Mouse (Mus musculus) lung, embryonic 14.5 days (tissue): ENCODE measurements around the gene Slc35f1. TPM values are rescaled to one million over a fixed set of nuclear protein-coding genes. Genes with fewer than 3 reads are reported as not detected.

ENCODE experiments used
- ATAC-seq: fragments of 200-750 bp; cut with Nextera tagmentation; 2 replicates; pipeline ENCODE4 v1.8.0; 2017; ENCODE audit warnings: mild to moderate bottlenecking, moderate TSS enrichment, moderate library complexity; ENCODE audit not compliant: insufficient read depth
- DNase-seq: peaks from one replicate; pipeline ENCODE4 v3.0.0-alpha.2; 2015
- H3K27ac ChIP-seq: fragments of 300-500 bp; sonication (generic); 2 replicates; pipeline ENCODE4 v1.5.1; 2014; ENCODE audit warnings: low read depth, mild to moderate bottlenecking, moderate library complexity
- H3K27me3 ChIP-seq: fragments of 300-500 bp; sonication (generic); 2 replicates; pipeline ENCODE4 v1.6.1; 2014; ENCODE audit warnings: low read length, control low read depth; ENCODE audit not compliant: insufficient read depth
- H3K36me3 ChIP-seq: fragments of 300-500 bp; sonication (generic); 2 replicates; pipeline ENCODE4 v1.6.1; 2014; ENCODE audit warnings: control low read depth; ENCODE audit not compliant: insufficient read depth
- H3K4me1 ChIP-seq: fragments of 300-500 bp; sonication (generic); 2 replicates; pipeline ENCODE4 v1.6.1; 2014; ENCODE audit warnings: antibody characterized with exemption, control low read depth; ENCODE audit not compliant: insufficient read depth
- H3K4me2 ChIP-seq: fragments of 300-500 bp; sonication (generic); 2 replicates; pipeline ENCODE4 v1.6.1; 2014; ENCODE audit warnings: mild to moderate bottlenecking
- H3K4me3 ChIP-seq: fragments of 300-500 bp; sonication (generic); 2 replicates; pipeline ENCODE4 v1.5.1; 2014; ENCODE audit warnings: low read depth, low read length
- H3K9ac ChIP-seq: fragments of 300-500 bp; sonication (generic); 2 replicates; pipeline ENCODE4 v1.6.1; 2014
- H3K9me3 ChIP-seq: fragments of 300-500 bp; sonication (generic); 2 replicates; pipeline ENCODE4 v1.6.1; 2016; ENCODE audit warnings: low read depth, low read length, control low read depth
- CTCF ChIP-seq: IDR thresholded peaks from 2 replicates; pipeline ENCODE4 v1.5.1; 2016; ENCODE audit warnings: antibody characterized with exemption, low read depth
- WGBS: fragments of 180-500 bp; shearing (Covaris S2); extraction: QIAGEN DNeasy Blood & Tissue Kit; methylation state at CpG from one replicate; pipeline ENCODE4 v1.1.7; 2014; 5-methylcytosine and 5-hydroxymethylcytosine counted together
- polyA plus RNA-seq: library from polyadenylated mRNA; unstranded; fragments of >200 nt; fragmentation: Nextera tagmentation; extraction: Ambion mirVana; gene quantifications from 2 replicates; pipeline ENCODE4 v1.2.1, GENCODE M21; 2014

The Slc35f1 gene
- polyA plus RNA-seq, 1 experiment from 2014 or later, result 1.6 TPM

- Histone ChIP-seq H3K27me3 (no peaks in the 10 kb centered on the region), H3K4me3 (no peak overlapping the region), H3K36me3 (no peaks in the 10 kb centered on the region), H3K9ac (no peak overlapping the region), H3K27ac (no peak overlapping the region), H3K4me1 (no peaks in the 10 kb centered on the region), H3K4me2 (no peak overlapping the region), H3K9me3 (no peaks in the 10 kb centered on the region)
- ATAC-seq (no peak), DNase-seq (no peak)
- no peak for TF ChIP-seq CTCF
- WGBS, result 80% methylated on average over 6 of the region's 6 CpGs
These were observed 101.2 kb downstream of the Slc35f1 start for GRCm38 (mm10) chr10:52791560-52791959.

GRCm38 (mm10) chr10:52797454-52797853 is 107.1 kb downstream of the Slc35f1 start:
- Histone ChIP-seq H3K9ac (no peak overlapping the region), H3K27ac (no peak overlapping the region), H3K36me3 (no peaks in the 10 kb centered on the region), H3K4me2 (no peak overlapping the region), H3K27me3 (no peaks in the 10 kb centered on the region), H3K9me3 (no peaks in the 10 kb centered on the region), H3K4me1 (no peaks in the 10 kb centered on the region), H3K4me3 (no peak overlapping the region)
- TF ChIP-seq CTCF, result no peak
- DNase-seq, result no peak
- 75% methylated on average over 4 of the region's 4 CpGs for WGBS
- ATAC-seq, result no peak

GRCm38 (mm10) chr10:52807808-52808207 is 117.5 kb downstream of the Slc35f1 start:
- no peak overlapping the region for H3K27ac ChIP-seq
- no peaks in the 10 kb centered on the region for H3K27me3 ChIP-seq
- H3K9ac ChIP-seq, result no peak overlapping the region
- DNase-seq (no peak), ATAC-seq (no peak)
- no peak for TF ChIP-seq CTCF
- no peaks in the 10 kb centered on the region for H3K36me3 ChIP-seq
- no peak overlapping the region for H3K4me2 ChIP-seq
- no peak overlapping the region for H3K4me3 ChIP-seq
- H3K4me1 ChIP-seq, result no peaks in the 10 kb centered on the region
- H3K9me3 ChIP-seq, result no peaks in the 10 kb centered on the region
- WGBS, result 55% methylated on average over 2 of the region's 2 CpGs

- DNase-seq (no peak), ATAC-seq (no peak)
- 92% methylated on average over 4 of the region's 4 CpGs for WGBS
- no peaks in the 10 kb centered on the region for H3K9me3 ChIP-seq
- no peak overlapping the region for H3K4me3 ChIP-seq
- TF ChIP-seq CTCF, result no peak
- H3K4me2 ChIP-seq, result no peak overlapping the region
- no peaks in the 10 kb centered on the region for H3K36me3 ChIP-seq
- H3K27me3 ChIP-seq, result no peaks in the 10 kb centered on the region
- no peaks in the 10 kb centered on the region for H3K4me1 ChIP-seq
- H3K27ac ChIP-seq, result no peak overlapping the region
- no peak overlapping the region for H3K9ac ChIP-seq
These were observed 122.5 kb downstream of the Slc35f1 start for GRCm38 (mm10) chr10:52812861-52813260.

- DNase-seq, result peak; percentile 52
- Histone ChIP-seq H3K4me3 (no peak overlapping the region), H3K9ac (no peak overlapping the region), H3K4me1 (no peaks in the 10 kb centered on the region), H3K9me3 (no peaks in the 10 kb centered on the region), H3K36me3 (no peaks in the 10 kb centered on the region), H3K27ac (no peak overlapping the region), H3K4me2 (no peak overlapping the region), H3K27me3 (no peaks in the 10 kb centered on the region)
- no peak for TF ChIP-seq CTCF
- ATAC-seq, result peak; percentile 66; the same call in 1 of the 2 replicates
- WGBS, result 55% methylated on average over 5 of the region's 5 CpGs
These were observed 124.0 kb downstream of the Slc35f1 start for GRCm38 (mm10) chr10:52814358-52814757.

- Histone ChIP-seq H3K4me1 (no peaks in the 10 kb centered on the region), H3K9me3 (no peaks in the 10 kb centered on the region), H3K27me3 (no peaks in the 10 kb centered on the region), H3K9ac (no peak overlapping the region), H3K4me2 (no peak overlapping the region), H3K36me3 (no peaks in the 10 kb centered on the region), H3K27ac (no peak overlapping the region), H3K4me3 (no peak overlapping the region)
- ATAC-seq (no peak), DNase-seq (no peak)
- no peak for TF ChIP-seq CTCF
- WGBS, result 71% methylated on average over 1 of the region's 1 CpGs
These were observed 129.3 kb downstream of the Slc35f1 start for GRCm38 (mm10) chr10:52819661-52820060.

- H3K27ac ChIP-seq, result no peak overlapping the region
- 57% methylated on average over 2 of the region's 2 CpGs for WGBS
- no peak overlapping the region for H3K9ac ChIP-seq
- no peaks in the 10 kb centered on the region for H3K9me3 ChIP-seq
- no peaks in the 10 kb centered on the region for H3K36me3 ChIP-seq
- H3K4me2 ChIP-seq, result no peak overlapping the region
- H3K4me3 ChIP-seq, result no peak overlapping the region
- ATAC-seq (no peak), DNase-seq (no peak)
- no peaks in the 10 kb centered on the region for H3K27me3 ChIP-seq
- no peaks in the 10 kb centered on the region for H3K4me1 ChIP-seq
- TF ChIP-seq CTCF, result no peak
These were observed 132.6 kb downstream of the Slc35f1 start for GRCm38 (mm10) chr10:52822909-52823308.

- no peak overlapping the region for H3K9ac ChIP-seq
- ATAC-seq, result no peak
- DNase-seq, result no peak
- H3K9me3 ChIP-seq, result no peaks in the 10 kb centered on the region
- no peak overlapping the region for H3K27ac ChIP-seq
- 79% methylated on average over 4 of the region's 4 CpGs for WGBS
- TF ChIP-seq CTCF, result no peak
- H3K4me1 ChIP-seq, result no peaks in the 10 kb centered on the region
- H3K4me3 ChIP-seq, result no peak overlapping the region
- H3K27me3 ChIP-seq, result no peaks in the 10 kb centered on the region
- H3K36me3 ChIP-seq, result no peaks in the 10 kb centered on the region
- no peak overlapping the region for H3K4me2 ChIP-seq
These were observed 135.4 kb downstream of the Slc35f1 start for GRCm38 (mm10) chr10:52825746-52826145.
